Mouse (Mus musculus) neutrophil, adult 5-6 weeks (primary cell): ENCODE data around the gene Rln1. TPM values are rescaled to one million over a fixed set of nuclear protein-coding genes. Genes with fewer than 3 reads are reported as not detected.

Experiments
- ATAC-seq: fragments of 151-379, 151-347 bp; 2 replicates; pipeline ENCODE4 v1.8.0; 2017; ENCODE audit warnings: mild to moderate bottlenecking, moderate TSS enrichment; ENCODE audit not compliant: insufficient number of reproducible peaks, poor library complexity, low FRiP score, severe bottlenecking; ENCODE audit errors: extremely low read depth
- total RNA-seq: library from RNA; stranded (forward); fragments of 200-1000 nt; gene quantifications from 2 replicates; pipeline ENCODE4 v1.2.3, GENCODE M21; 2017

Rln1 gene
- 0.12 TPM in 1 of 2 replicates, not detected in the other for total RNA-seq

- no peak for ATAC-seq
Measured at GRCm38 (mm10) chr19:29334068-29334745, at the start of gene Rln1. Rln1 (minus strand) TSS chr19:29334670.

- no peak for ATAC-seq
Measured at GRCm38 (mm10) chr19:29383368-29383767, 48.9 kb upstream of the Rln1 start.

- ATAC-seq = no peak
Measured at GRCm38 (mm10) chr19:29379839-29380603, 45.6 kb upstream of the Rln1 start.

GRCm38 (mm10) chr19:29376382-29376781 lies 41.9 kb upstream of the Rln1 start:
- ATAC-seq = no peak

- no peak for ATAC-seq
Measured at GRCm38 (mm10) chr19:29374947-29375346, 40.5 kb upstream of the Rln1 start.

- ATAC-seq = no peak
Measured at GRCm38 (mm10) chr19:29373438-29373837, 39.0 kb upstream of the Rln1 start.

GRCm38 (mm10) chr19:29372621-29373020 lies 38.2 kb upstream of the Rln1 start:
- no peak for ATAC-seq

- no peak for ATAC-seq
Measured at GRCm38 (mm10) chr19:29372138-29372537, 37.7 kb upstream of the Rln1 start.

GRCm38 (mm10) chr19:29371284-29372081 lies 37.0 kb upstream of the Rln1 start:
- ATAC-seq = no peak

- no peak for ATAC-seq
Measured at GRCm38 (mm10) chr19:29370545-29371283, 36.2 kb upstream of the Rln1 start.

- no peak for ATAC-seq
Measured at GRCm38 (mm10) chr19:29370112-29370511, 35.6 kb upstream of the Rln1 start.

- no peak for ATAC-seq
Measured at GRCm38 (mm10) chr19:29368671-29369309, 34.3 kb upstream of the Rln1 start.

GRCm38 (mm10) chr19:29368041-29368440 lies 33.6 kb upstream of the Rln1 start:
- ATAC-seq = no peak

- ATAC-seq = peak; percentile 83
Measured at GRCm38 (mm10) chr19:29366969-29367622, 32.6 kb upstream of the Rln1 start, which contains the start of the genes Plgrkt and Cd274. Plgrkt (minus strand) TSS chr19:29367390. Cd274 (plus strand) TSS chr19:29367455.

GRCm38 (mm10) chr19:29366226-29366968 lies 31.9 kb upstream of the Rln1 start:
- no peak for ATAC-seq

- ATAC-seq = no peak
Measured at GRCm38 (mm10) chr19:29365105-29365504, 30.6 kb upstream of the Rln1 start.

- peak; percentile 55 for ATAC-seq
Measured at GRCm38 (mm10) chr19:29364076-29364475, 29.6 kb upstream of the Rln1 start.
